Mouse (Mus musculus) kidney, postnatal 0 days (tissue): ENCODE measurements around the gene Ddah1. TPM values are rescaled to one million over a fixed set of nuclear protein-coding genes. Genes with fewer than 3 reads are reported as not detected.

ENCODE experiments used
- ATAC-seq: fragments of 200-750 bp; cut with Nextera tagmentation; replicated peaks from 2 replicates; pipeline ENCODE4 v1.8.0; 2017; ENCODE audit warnings: low read depth, moderate number of reproducible peaks, moderate TSS enrichment, moderate library complexity; ENCODE audit not compliant: low FRiP score
- DNase-seq: peaks from one replicate; pipeline ENCODE4 v3.0.0-alpha.2; 2016; ENCODE audit warnings: low spot score
- H3K27ac ChIP-seq: fragments of 300-500 bp; sonication (generic); 2 replicates; pipeline ENCODE4 v1.5.1; 2014; ENCODE audit warnings: mild to moderate bottlenecking
- H3K27me3 ChIP-seq: fragments of 300-500 bp; sonication (generic); 2 replicates; pipeline ENCODE4 v1.6.1; 2014; ENCODE audit warnings: low read length, mixed read lengths; ENCODE audit not compliant: insufficient read depth
- H3K36me3 ChIP-seq: fragments of 300-500 bp; sonication (generic); 2 replicates; pipeline ENCODE4 v1.6.1; 2014; ENCODE audit warnings: low read length, mixed read lengths; ENCODE audit not compliant: insufficient read depth
- H3K4me1 ChIP-seq: fragments of 300-500 bp; sonication (generic); replicated peaks from 2 replicates; pipeline ENCODE4 v1.6.1; 2014; ENCODE audit warnings: antibody characterized with exemption, low read length, mixed read lengths; ENCODE audit not compliant: insufficient read depth
- H3K4me2 ChIP-seq: fragments of 300-500 bp; sonication (generic); 2 replicates; pipeline ENCODE4 v1.6.1; 2014; ENCODE audit warnings: mild to moderate bottlenecking, low read length, moderate library complexity, mixed read lengths
- H3K4me3 ChIP-seq: fragments of 300-500 bp; sonication (generic); replicated peaks from 2 replicates; pipeline ENCODE4 v1.5.1; 2014; ENCODE audit warnings: low read depth, low read length
- H3K9ac ChIP-seq: fragments of 300-500 bp; sonication (generic); 2 replicates; pipeline ENCODE4 v1.6.1; 2014; ENCODE audit warnings: low read depth, low read length
- H3K9me3 ChIP-seq: fragments of 300-500 bp; sonication (generic); replicated peaks from 2 replicates; pipeline ENCODE4 v1.6.1; 2016; ENCODE audit warnings: low read length, inconsistent platforms, mixed read lengths
- CTCF ChIP-seq: IDR thresholded peaks from 2 replicates; pipeline ENCODE4 v1.5.1; 2016; ENCODE audit warnings: antibody characterized with exemption, low read depth, mild to moderate bottlenecking, moderate library complexity
- WGBS: fragments of 180-500 bp; shearing (Covaris S2); extraction: QIAGEN DNeasy Blood & Tissue Kit; methylation state at CpG from one replicate; pipeline ENCODE4 v1.1.7; 2014; 5-methylcytosine and 5-hydroxymethylcytosine counted together
- polyA plus RNA-seq: library from polyadenylated mRNA; unstranded; fragments of >200 nt; fragmentation: Nextera tagmentation; extraction: Ambion mirVana; gene quantifications from 2 replicates; pipeline ENCODE4 v1.2.1, GENCODE M21; 2015

The Ddah1 gene
- polyA plus RNA-seq, 1 experiment from 2014 or later = 108 TPM

GRCm38 (mm10) chr3:145825416-145826055 is 67.1 kb downstream of the Ddah1 start:
- no peak for TF ChIP-seq CTCF
- no peaks in the 10 kb centered on the region for H3K27me3 ChIP-seq
- ATAC-seq (no peak; the same call in 1 of the 2 replicates), DNase-seq (no peak)
- no peaks in the 10 kb centered on the region for H3K36me3 ChIP-seq
- no peak overlapping the region for H3K9ac ChIP-seq
- H3K27ac ChIP-seq = peak overlapping the region; percentile 60
- WGBS = 47% methylated on average over 11 of the region's 11 CpGs
- H3K4me1 ChIP-seq = peaks cover 21% of the 10 kb centered on the region
- H3K4me3 ChIP-seq = no peak overlapping the region
- H3K4me2 ChIP-seq = no peak overlapping the region
- H3K9me3 ChIP-seq = no peaks in the 10 kb centered on the region

GRCm38 (mm10) chr3:145827191-145828045 is 68.9 kb downstream of the Ddah1 start:
- H3K27me3 ChIP-seq = no peaks in the 10 kb centered on the region
- 15% methylated on average over 18 of the region's 18 CpGs for WGBS
- H3K9ac ChIP-seq = peak overlapping the region; percentile 35; the same call in 1 of the 2 replicates
- TF ChIP-seq CTCF = no peak
- no peaks in the 10 kb centered on the region for H3K36me3 ChIP-seq
- H3K4me2 ChIP-seq = peak overlapping the region; percentile 52
- peaks cover 21% of the 10 kb centered on the region for H3K4me1 ChIP-seq
- H3K27ac ChIP-seq = peak overlapping the region; percentile 66
- H3K9me3 ChIP-seq = no peaks in the 10 kb centered on the region
- peak; percentile 93 for DNase-seq
- H3K4me3 ChIP-seq = no peak overlapping the region
- ATAC-seq = peak; percentile 73; the same call in 1 of the 2 replicates

GRCm38 (mm10) chr3:145828906-145829305 is 70.4 kb downstream of the Ddah1 start:
- no peak for ATAC-seq
- peaks cover 21% of the 10 kb centered on the region for H3K4me1 ChIP-seq
- no peaks in the 10 kb centered on the region for H3K36me3 ChIP-seq
- no peak overlapping the region for H3K4me3 ChIP-seq
- no peaks in the 10 kb centered on the region for H3K9me3 ChIP-seq
- 64% methylated on average over 5 of the region's 5 CpGs for WGBS
- H3K9ac ChIP-seq = no peak overlapping the region
- no peak overlapping the region for H3K4me2 ChIP-seq
- no peak for DNase-seq
- TF ChIP-seq CTCF = no peak
- no peaks in the 10 kb centered on the region for H3K27me3 ChIP-seq
- H3K27ac ChIP-seq = no peak overlapping the region

GRCm38 (mm10) chr3:145833948-145834538 is 75.6 kb downstream of the Ddah1 start:
- peak; percentile 87 for DNase-seq

GRCm38 (mm10) chr3:145838281-145838680 is 79.8 kb downstream of the Ddah1 start:
- H3K4me2 ChIP-seq = no peak overlapping the region
- no peak overlapping the region for H3K27ac ChIP-seq
- TF ChIP-seq CTCF = no peak
- H3K9ac ChIP-seq = no peak overlapping the region
- no peak overlapping the region for H3K4me3 ChIP-seq
- H3K36me3 ChIP-seq = no peaks in the 10 kb centered on the region; the same call in 1 of the 2 replicates
- H3K4me1 ChIP-seq = 0 out of 2 replicates have a peak, but pooled peaks cover 6% of the 10 kb centered on the region
- H3K27me3 ChIP-seq = no peaks in the 10 kb centered on the region
- ATAC-seq = no peak
- H3K9me3 ChIP-seq = no peaks in the 10 kb centered on the region
- DNase-seq = no peak

More at GRCm38 (mm10) chr3:145833948-145834538, 75.6 kb downstream of the Ddah1 start:
- H3K9me3 ChIP-seq = no peaks in the 10 kb centered on the region
- H3K4me2 ChIP-seq = no peak overlapping the region
- ATAC-seq = no peak
- H3K4me1 ChIP-seq = no peaks in the 10 kb centered on the region
- no peaks in the 10 kb centered on the region for H3K27me3 ChIP-seq
- 15% methylated on average over 8 of the region's 8 CpGs for WGBS
- no peak overlapping the region for H3K4me3 ChIP-seq
- no peak for TF ChIP-seq CTCF
- H3K36me3 ChIP-seq = no peaks in the 10 kb centered on the region; the same call in 1 of the 2 replicates
- H3K9ac ChIP-seq = no peak overlapping the region
- no peak overlapping the region for H3K27ac ChIP-seq
